Mouse (Mus musculus): ENCODE results near the gene Gpc3. TPM values are rescaled to one million over a fixed set of nuclear protein-coding genes. Genes with fewer than 3 reads are reported as not detected.
"Not testable (repeated sequence)": the region's sequence is repeated elsewhere in the genome, so short reads cannot be mapped to it uniquely, and the experiment has no call there.

Gene Gpc3
- polyA plus RNA-seq, 1 experiment from 2014 or later, result 654 TPM

DNA sequence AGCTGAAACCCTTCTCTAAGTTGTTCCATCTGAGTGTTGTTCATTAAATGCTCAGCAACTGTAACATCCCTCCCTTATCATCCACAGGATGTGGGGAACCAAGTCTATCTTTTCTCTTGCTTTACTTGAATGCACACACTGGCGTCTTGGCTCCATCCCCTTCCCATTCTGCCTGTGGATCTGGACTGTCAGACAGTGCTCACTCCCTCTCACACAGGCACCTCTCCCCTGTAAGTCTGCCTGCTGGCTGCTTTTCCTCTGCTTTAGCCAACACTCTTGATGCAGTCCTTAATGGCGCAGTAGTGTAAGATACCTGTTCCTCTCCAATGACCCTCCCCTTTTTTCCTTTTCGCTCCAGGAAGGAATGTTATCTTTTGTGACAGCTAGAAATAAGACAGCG is 331.7 kb downstream of the Gpc3 start:
- Histone ChIP-seq H3K4me3 (no peak overlapping the region), H3K27me3 (ENCODE audit: insufficient read depth, poor library complexity, severe bottlenecking) (no peaks in the 10 kb centered on the region), H3K9me3 (no peaks in the 10 kb centered on the region), H3K36me3 (no peaks in the 10 kb centered on the region), H3K4me1 (peaks cover 4% of the 10 kb centered on the region; the same call in 1 of the 2 replicates), H3K27ac (no peak overlapping the region)
- DNase-seq (ENCODE audit: low spot score), result no peak
- WGBS, result 52% methylated on average over 4 of the region's 4 CpGs

DNA sequence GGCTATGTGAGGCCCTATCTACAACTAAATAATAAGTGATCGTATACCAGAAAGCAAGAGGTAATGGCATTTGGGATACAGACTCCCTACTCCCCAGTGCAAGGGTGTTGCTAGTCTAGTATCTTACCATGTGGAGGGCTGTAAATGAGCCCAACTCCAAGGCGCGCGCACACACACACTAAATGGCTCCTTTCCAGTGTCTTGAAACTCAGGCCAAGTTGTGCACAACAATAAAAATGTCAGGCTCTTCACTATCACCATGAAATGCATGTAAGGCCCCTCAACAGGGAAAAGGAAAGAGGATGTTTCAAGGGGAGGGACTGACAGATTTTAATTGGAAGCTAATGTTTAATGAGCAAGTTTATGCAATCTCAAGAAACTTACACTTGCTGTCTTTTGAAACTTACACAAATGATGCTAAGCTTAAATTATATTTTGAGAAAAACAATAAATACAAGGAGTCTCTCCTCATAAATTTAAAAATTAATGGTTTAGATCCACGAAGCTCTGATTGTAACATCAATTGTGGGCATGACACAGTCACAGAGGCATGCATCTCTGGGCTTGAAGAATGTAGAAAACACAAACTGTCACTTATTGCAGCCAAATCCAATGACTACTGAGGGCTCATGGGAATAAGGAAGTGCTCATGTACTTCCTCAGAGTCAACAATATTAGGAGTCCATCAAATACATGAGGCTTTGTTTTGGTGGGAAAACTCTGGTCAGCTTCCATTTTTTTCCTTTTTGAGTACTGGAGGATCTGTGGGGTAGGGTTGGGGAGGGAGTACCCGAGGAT is 332.4 kb downstream of the Gpc3 start:
- DNase-seq (ENCODE audit: low spot score), result no peak
- no peaks in the 10 kb centered on the region for H3K27me3 ChIP-seq (ENCODE audit: insufficient read depth, poor library complexity, severe bottlenecking)
- H3K4me3 ChIP-seq, result no peak overlapping the region
- H3K4me1 ChIP-seq, result peaks cover 4% of the 10 kb centered on the region; the same call in 1 of the 2 replicates
- H3K27ac ChIP-seq, result no peak overlapping the region
- 87% methylated on average over 6 of the region's 6 CpGs for WGBS
- H3K9me3 ChIP-seq, result no peaks in the 10 kb centered on the region
- H3K36me3 ChIP-seq, result no peaks in the 10 kb centered on the region

DNA sequence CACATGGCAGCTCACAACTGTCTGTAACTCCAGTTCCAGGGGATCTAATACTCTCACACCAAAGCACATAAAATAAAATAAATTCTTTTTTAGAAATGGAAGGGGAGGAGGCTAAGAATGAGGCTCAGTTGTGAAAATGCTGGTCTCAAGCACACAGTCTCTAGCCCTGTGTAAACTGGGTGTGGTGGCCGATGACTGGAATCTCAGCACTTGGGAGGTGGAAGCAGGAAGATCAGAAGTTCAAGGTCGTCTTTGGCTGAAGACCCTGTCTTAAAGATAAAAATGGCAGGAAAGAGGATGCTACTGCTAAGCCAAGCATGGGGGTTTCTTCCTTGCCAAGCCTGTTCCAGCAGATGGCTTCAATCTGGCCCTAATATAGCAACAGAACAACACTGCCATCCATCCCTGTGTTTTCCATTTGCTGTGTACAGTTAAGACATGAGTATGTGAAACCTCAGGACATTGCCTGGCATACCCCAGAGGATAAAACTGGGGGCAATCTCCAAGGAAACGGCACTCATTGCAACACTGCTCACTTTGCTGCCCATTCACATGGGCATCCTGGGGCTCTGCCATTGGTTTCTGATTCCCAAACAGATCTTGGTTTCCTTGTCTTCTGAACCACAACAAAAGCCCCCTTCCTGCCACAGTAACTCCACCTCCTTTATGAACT is 334.9 kb downstream of the Gpc3 start:
- Histone ChIP-seq H3K27ac (no peak overlapping the region), H3K27me3 (ENCODE audit: insufficient read depth, poor library complexity, severe bottlenecking) (no peaks in the 10 kb centered on the region), H3K4me3 (no peak overlapping the region), H3K9me3 (no peaks in the 10 kb centered on the region), H3K4me1 (peaks cover 4% of the 10 kb centered on the region; the same call in 1 of the 2 replicates), H3K36me3 (no peaks in the 10 kb centered on the region)
- 75% methylated on average over 3 of the region's 3 CpGs for WGBS
- DNase-seq (ENCODE audit: low spot score), result no peak

DNA sequence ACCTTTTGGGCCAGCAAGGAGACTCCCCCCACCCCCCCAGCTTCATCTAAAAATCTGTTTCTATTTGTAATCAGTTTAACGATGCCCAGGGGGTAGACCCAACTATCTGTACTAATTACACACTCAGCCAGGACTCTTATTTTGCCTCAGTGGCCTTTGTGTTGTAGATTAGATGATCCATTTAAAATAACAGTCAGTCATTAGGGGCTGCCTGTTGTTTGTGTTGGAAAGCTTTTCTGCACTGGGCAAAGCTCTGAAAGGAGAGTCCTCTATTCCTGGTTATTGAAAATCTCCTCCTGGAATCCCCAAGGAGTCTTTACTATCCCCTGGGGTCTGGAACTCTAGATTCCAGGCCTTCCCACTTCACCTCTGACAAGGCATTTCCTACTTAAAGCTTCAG is 336.2 kb downstream of the Gpc3 start:
- Histone ChIP-seq H3K27ac (no peak overlapping the region), H3K9me3 (no peaks in the 10 kb centered on the region), H3K4me3 (no peak overlapping the region), H3K4me1 (peaks cover 4% of the 10 kb centered on the region; the same call in 1 of the 2 replicates), H3K36me3 (no peaks in the 10 kb centered on the region), H3K27me3 (ENCODE audit: insufficient read depth, poor library complexity, severe bottlenecking) (no peaks in the 10 kb centered on the region)
- no peak for DNase-seq (ENCODE audit: low spot score)
- WGBS, result 40% methylated on average over 1 of the region's 1 CpGs

DNA sequence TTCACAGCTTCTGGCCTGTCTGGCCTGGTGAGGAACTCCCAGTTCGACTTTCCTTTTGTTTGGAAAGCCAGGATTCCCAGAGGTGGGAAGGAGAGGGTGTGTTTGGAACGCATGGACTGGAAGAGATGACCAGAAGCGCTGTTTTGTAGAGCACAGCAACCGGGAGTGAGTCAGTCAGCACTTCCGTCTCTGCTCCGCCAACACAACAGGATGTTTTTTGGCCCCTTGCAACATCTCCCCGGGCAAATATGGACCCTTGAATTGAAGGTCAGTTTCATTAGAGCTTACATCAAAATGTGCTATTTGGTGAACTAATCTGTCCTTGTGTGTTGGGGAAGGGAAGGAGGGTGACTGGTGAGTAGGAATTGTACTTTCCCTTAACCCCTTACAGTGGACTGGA is 340.7 kb downstream of the Gpc3 start:
- WGBS, result 83% methylated on average over 7 of the region's 7 CpGs
- H3K27ac ChIP-seq, result no peak overlapping the region
- H3K27me3 ChIP-seq (ENCODE audit: insufficient read depth, poor library complexity, severe bottlenecking), result no peaks in the 10 kb centered on the region
- DNase-seq (ENCODE audit: low spot score), result no peak
- no peaks in the 10 kb centered on the region for H3K9me3 ChIP-seq
- H3K4me1 ChIP-seq, result peaks cover under 1% of the 10 kb centered on the region; the same call in 1 of the 2 replicates
- 0 out of 2 replicates have a peak, but pooled peaks cover 2% of the 10 kb centered on the region for H3K36me3 ChIP-seq
- no peak overlapping the region for H3K4me3 ChIP-seq

DNA sequence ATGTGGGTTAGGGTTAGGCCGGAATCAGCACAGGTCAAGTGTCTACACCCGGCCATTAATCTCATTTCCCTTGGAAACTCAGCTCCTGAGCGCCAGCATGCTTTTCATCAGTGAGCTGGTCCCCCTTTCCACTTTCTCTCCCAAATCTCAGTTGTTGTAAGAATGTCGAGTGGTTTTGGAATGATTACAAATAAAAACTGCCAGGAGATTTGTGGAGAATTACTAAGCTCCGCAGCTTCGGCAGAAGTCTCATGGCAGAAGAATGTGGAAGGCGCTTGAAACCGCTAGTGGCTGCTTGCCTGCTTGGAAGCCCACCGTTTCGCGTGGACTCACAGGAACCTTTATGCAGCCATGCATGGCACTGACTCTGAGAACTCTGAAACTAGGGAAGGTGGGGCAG is 351.8 kb downstream of the Gpc3 start:
- H3K36me3 ChIP-seq, result no peaks in the 10 kb centered on the region
- H3K4me1 ChIP-seq, result peaks cover 5% of the 10 kb centered on the region; the same call in 1 of the 2 replicates
- no peak overlapping the region for H3K27ac ChIP-seq
- H3K4me3 ChIP-seq, result no peak overlapping the region
- no peaks in the 10 kb centered on the region for H3K27me3 ChIP-seq (ENCODE audit: insufficient read depth, poor library complexity, severe bottlenecking)
- no peaks in the 10 kb centered on the region for H3K9me3 ChIP-seq
- DNase-seq (ENCODE audit: low spot score), result no peak
- 80% methylated on average over 11 of the region's 11 CpGs for WGBS

DNA sequence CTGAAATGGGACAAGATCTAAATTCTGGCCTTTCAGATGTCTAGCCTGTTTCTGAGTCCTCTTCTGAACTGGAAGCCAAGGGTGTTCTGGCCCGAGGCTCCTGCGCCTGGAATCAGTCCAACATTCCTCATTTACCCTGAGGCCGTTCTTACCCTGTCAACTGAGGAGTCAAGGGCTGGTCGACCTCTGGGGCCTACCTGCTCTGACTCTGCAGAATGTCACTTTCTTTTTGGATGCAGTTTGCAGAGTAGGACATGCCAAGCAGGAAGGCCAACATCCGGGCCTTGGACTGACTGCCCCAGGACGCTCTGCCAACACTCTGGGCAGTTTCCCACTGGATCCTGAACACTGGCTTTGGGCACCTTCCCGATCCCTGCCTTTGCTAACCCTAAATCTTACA is 352.2 kb downstream of the Gpc3 start:
- no peaks in the 10 kb centered on the region for H3K27me3 ChIP-seq (ENCODE audit: insufficient read depth, poor library complexity, severe bottlenecking)
- no peaks in the 10 kb centered on the region for H3K9me3 ChIP-seq
- no peak overlapping the region for H3K27ac ChIP-seq
- no peak overlapping the region for H3K4me3 ChIP-seq
- DNase-seq (ENCODE audit: low spot score), result no peak
- H3K36me3 ChIP-seq, result no peaks in the 10 kb centered on the region
- H3K4me1 ChIP-seq, result peaks cover 5% of the 10 kb centered on the region; the same call in 1 of the 2 replicates
- WGBS, result 56% methylated on average over 7 of the region's 7 CpGs

DNA sequence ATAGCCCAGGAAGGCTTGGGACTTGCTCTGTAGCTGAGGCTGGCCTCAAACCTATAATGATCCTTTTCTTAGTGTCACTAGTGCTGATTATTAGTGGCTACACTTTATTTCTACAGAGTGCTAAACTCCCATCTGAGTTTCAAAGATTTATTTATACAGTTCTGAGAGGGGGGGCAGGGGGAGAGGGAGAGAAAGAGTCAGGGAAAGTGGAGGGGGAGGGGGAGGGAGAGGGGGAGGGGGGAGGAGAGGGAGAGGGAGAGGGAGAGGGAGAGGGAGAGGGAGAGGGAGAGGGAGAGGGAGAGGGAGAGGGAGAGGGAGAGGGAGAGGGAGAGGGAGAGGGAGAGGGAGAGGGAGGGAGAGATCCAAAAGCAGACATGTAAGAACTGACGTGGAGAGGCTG is 354.0 kb downstream of the Gpc3 start:
- not testable (repeated sequence) for DNase-seq (ENCODE audit: low spot score); H3K27ac ChIP-seq; H3K4me1 ChIP-seq; H3K36me3 ChIP-seq; H3K9me3 ChIP-seq; H3K4me3 ChIP-seq; H3K27me3 ChIP-seq (ENCODE audit: insufficient read depth, poor library complexity, severe bottlenecking)
- WGBS, result 33% methylated on average over 1 of the region's 1 CpGs

DNA sequence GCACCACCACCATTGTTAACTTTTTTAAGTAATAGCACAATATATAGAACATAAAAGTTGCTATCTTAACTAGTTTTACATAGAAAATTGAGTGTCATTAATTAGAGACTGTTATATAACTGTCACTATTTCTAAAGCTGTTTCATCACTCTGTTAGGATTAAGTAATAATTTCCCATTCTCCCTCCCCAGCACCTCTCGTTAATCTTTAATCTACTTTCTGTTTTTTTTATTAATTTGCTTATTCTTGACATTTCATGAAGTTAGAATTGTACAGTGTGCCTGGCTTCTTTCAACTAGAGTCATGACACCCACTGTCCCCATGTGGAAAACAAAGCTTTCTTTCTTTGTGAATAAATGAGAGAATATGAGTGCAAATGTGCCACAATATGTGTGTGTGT is 359.2 kb downstream of the Gpc3 start:
- no peaks in the 10 kb centered on the region for H3K9me3 ChIP-seq
- no peak overlapping the region for H3K4me3 ChIP-seq
- DNase-seq (ENCODE audit: low spot score), result no peak
- H3K4me1 ChIP-seq, result no peaks in the 10 kb centered on the region
- H3K27ac ChIP-seq, result no peak overlapping the region
- H3K36me3 ChIP-seq, result no peaks in the 10 kb centered on the region
- H3K27me3 ChIP-seq (ENCODE audit: insufficient read depth, poor library complexity, severe bottlenecking), result no peaks in the 10 kb centered on the region
- 74% methylated on average over 1 of the region's 1 CpGs for WGBS

DNA sequence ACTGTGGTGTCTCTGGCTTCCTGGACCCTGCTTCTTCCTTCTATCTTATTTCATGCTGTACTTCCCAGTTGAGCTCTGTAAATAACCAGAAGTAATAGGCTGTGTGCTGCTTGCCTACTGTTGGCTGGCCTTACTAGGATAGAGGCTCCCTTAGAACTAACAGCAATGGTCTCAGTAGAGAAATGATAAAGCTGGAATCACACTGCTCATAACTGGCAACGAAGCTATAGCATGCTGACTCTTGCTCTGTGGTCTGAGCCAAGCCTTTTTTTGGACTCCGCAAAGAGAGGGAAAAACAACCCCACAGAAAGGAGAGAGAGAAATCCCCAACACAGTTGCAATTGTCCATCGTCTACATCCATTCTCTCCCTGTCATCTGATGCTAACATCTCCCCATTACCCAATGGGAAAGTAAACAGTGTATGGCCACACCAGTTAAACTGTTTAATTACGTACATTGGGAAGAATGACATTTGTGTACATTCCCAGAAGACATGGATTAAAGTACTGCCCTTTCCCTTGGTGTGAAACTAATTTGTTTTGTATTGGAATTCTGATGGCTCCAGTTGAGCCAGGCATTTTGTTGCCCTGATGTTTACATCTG is 368.0 kb downstream of the Gpc3 start:
- DNase-seq (ENCODE audit: low spot score), result no peak
- H3K27me3 ChIP-seq (ENCODE audit: insufficient read depth, poor library complexity, severe bottlenecking), result no peaks in the 10 kb centered on the region
- no peaks in the 10 kb centered on the region for H3K4me1 ChIP-seq
- WGBS, result 77% methylated on average over 4 of the region's 4 CpGs
- no peak overlapping the region for H3K4me3 ChIP-seq
- H3K36me3 ChIP-seq, result no peaks in the 10 kb centered on the region
- no peak overlapping the region for H3K27ac ChIP-seq
- no peaks in the 10 kb centered on the region for H3K9me3 ChIP-seq

DNA sequence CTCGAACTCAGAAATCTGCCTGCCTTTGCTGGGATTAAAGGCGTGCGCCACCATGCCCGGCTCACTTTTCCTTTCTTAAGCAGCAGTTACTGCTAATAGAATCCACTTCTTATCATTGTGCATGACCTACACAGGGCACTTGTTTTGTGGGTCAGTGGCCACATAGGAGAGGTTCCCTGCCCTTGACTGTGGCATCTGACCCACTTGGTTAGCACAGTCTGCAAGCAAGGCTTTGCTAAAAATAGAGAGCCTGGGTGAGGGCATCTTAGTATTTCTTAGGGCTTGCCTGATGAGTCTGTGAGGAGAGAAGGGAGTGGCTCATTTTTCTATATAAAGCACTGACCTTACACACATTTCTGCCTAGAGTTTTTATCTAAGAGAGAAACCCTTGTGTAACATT is 376.3 kb downstream of the Gpc3 start:
- no peak overlapping the region for H3K27ac ChIP-seq
- 79% methylated on average over 4 of the region's 4 CpGs for WGBS

DNA sequence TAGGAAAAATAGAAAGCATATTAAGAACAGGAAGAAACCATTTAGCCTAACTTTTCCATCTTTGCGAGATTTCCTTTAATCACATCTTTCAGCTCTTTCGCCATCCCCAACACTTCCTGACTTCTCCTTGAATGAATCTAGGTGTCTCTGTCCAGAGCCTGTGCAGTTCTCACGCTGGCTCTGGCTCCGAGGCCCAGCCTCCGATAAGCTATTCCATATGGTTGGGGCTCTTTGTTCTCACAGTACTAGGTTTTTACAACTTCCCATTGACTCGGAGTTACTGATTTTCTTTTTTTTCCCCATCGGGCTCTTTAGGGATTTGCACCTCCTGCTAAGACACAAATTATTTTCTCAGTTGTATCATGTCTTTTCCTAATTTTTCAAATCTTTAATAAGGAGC is 381.8 kb downstream of the Gpc3 start:
- H3K9me3 ChIP-seq, result no peaks in the 10 kb centered on the region
- H3K36me3 ChIP-seq, result no peaks in the 10 kb centered on the region
- 0 out of 2 replicates have a peak, but pooled peaks cover 6% of the 10 kb centered on the region for H3K27me3 ChIP-seq (ENCODE audit: insufficient read depth, poor library complexity, severe bottlenecking)
- no peak overlapping the region for H3K4me3 ChIP-seq
- H3K27ac ChIP-seq, result no peak overlapping the region
- no peak for DNase-seq (ENCODE audit: low spot score)
- 68% methylated on average over 7 of the region's 7 CpGs for WGBS
- H3K4me1 ChIP-seq, result no peaks in the 10 kb centered on the region

More for the DNA sequence above, 376.3 kb downstream of the Gpc3 start:
- DNase-seq (ENCODE audit: low spot score), result no peak
- no peaks in the 10 kb centered on the region for H3K36me3 ChIP-seq
- no peak overlapping the region for H3K4me3 ChIP-seq
- 0 out of 2 replicates have a peak, but pooled peaks cover 6% of the 10 kb centered on the region for H3K27me3 ChIP-seq (ENCODE audit: insufficient read depth, poor library complexity, severe bottlenecking)
- no peaks in the 10 kb centered on the region for H3K4me1 ChIP-seq
- H3K9me3 ChIP-seq, result no peaks in the 10 kb centered on the region

DNA sequence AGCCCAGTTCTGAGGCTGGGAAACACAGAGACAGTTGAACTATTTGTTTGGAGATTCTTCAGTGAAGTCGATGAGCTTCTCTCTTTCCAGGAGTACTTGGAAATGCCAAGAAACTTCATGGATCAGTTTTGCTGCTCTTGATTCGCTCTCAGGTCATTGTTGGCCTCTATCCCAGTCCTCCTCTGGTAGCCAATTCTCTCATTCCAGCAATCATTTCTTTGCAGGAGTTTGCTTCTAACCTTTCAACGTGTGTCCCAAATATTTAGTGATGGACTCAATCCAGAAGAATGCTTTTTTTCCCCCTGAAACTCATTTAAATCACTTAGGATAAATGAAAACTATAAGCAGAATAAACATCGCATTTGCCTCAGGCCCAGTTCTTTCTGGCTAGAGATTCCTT is 383.0 kb downstream of the Gpc3 start:
- H3K27me3 ChIP-seq (ENCODE audit: insufficient read depth, poor library complexity, severe bottlenecking), result 0 out of 2 replicates have a peak, but pooled peaks cover 1% of the 10 kb centered on the region
- H3K4me3 ChIP-seq, result no peak overlapping the region
- 84% methylated on average over 4 of the region's 4 CpGs for WGBS
- DNase-seq (ENCODE audit: low spot score), result no peak
- no peaks in the 10 kb centered on the region for H3K9me3 ChIP-seq
- H3K4me1 ChIP-seq, result no peaks in the 10 kb centered on the region
- no peaks in the 10 kb centered on the region for H3K36me3 ChIP-seq
- H3K27ac ChIP-seq, result no peak overlapping the region

All from heart, embryonic 10.5 days (tissue).